Mouse (Mus musculus) lung, postnatal 0 days (tissue): ENCODE measurements at regions not wholly inside any gene's neighbourhood (a gene's known extent, or its start where the extent isn't known, plus 50 kb on each side); places are given as distances from the start of the nearest gene placed in this dataset.

ENCODE experiments used
- ATAC-seq: fragments of 200-750 bp; cut with Nextera tagmentation; 2 replicates; pipeline ENCODE4 v1.8.0; 2017; ENCODE audit warnings: moderate library complexity
- DNase-seq: peaks from one replicate; pipeline ENCODE4 v3.0.0-alpha.2; 2016; ENCODE audit warnings: low spot score
- H3K27ac ChIP-seq: fragments of 300-500 bp; sonication (generic); 2 replicates; pipeline ENCODE4 v1.5.1; 2014; ENCODE audit warnings: antibody characterized with exemption, mild to moderate bottlenecking, low read length, mixed read lengths
- H3K27me3 ChIP-seq: fragments of 300-500 bp; sonication (generic); replicated peaks from 2 replicates; pipeline ENCODE4 v1.6.1; 2014; ENCODE audit warnings: low read length, mixed read lengths; ENCODE audit not compliant: insufficient read depth
- H3K36me3 ChIP-seq: fragments of 300-500 bp; sonication (generic); 2 replicates; pipeline ENCODE4 v1.6.1; 2014; ENCODE audit warnings: low read length, mixed read lengths; ENCODE audit not compliant: insufficient read depth
- H3K4me1 ChIP-seq: fragments of 300-500 bp; sonication (generic); 2 replicates; pipeline ENCODE4 v1.6.1; 2014; ENCODE audit warnings: antibody characterized with exemption, low read depth, low read length, mixed read lengths; ENCODE audit not compliant: insufficient read depth
- H3K4me2 ChIP-seq: fragments of 300-500 bp; sonication (generic); replicated peaks from 2 replicates; pipeline ENCODE4 v1.6.1; 2014; ENCODE audit warnings: low read depth, mild to moderate bottlenecking, low read length, moderate library complexity, mixed read lengths
- H3K4me3 ChIP-seq: fragments of 300-500 bp; sonication (generic); 2 replicates; pipeline ENCODE4 v1.5.1; 2014; ENCODE audit warnings: low read depth, low read length
- H3K9ac ChIP-seq: fragments of 300-500 bp; sonication (generic); replicated peaks from 2 replicates; pipeline ENCODE4 v1.6.1; 2014; ENCODE audit warnings: low read depth, mild to moderate bottlenecking
- H3K9me3 ChIP-seq: fragments of 300-500 bp; sonication (generic); 2 replicates; pipeline ENCODE4 v1.6.1; 2016; ENCODE audit warnings: low read length, mixed read lengths
- CTCF ChIP-seq: IDR thresholded peaks from 2 replicates; pipeline ENCODE4 v1.5.1; 2016; ENCODE audit warnings: antibody characterized with exemption, mild to moderate bottlenecking
- EP300 ChIP-seq: IDR thresholded peaks from 2 replicates; pipeline ENCODE4 v1.6.1; 2016; ENCODE audit warnings: antibody characterized with exemption, mild to moderate bottlenecking, control low read depth
- WGBS: fragments of 180-500 bp; shearing (Covaris S2); extraction: QIAGEN DNeasy Blood & Tissue Kit; methylation state at CpG from one replicate; pipeline ENCODE4 v1.1.7; 2014; 5-methylcytosine and 5-hydroxymethylcytosine counted together

DNA sequence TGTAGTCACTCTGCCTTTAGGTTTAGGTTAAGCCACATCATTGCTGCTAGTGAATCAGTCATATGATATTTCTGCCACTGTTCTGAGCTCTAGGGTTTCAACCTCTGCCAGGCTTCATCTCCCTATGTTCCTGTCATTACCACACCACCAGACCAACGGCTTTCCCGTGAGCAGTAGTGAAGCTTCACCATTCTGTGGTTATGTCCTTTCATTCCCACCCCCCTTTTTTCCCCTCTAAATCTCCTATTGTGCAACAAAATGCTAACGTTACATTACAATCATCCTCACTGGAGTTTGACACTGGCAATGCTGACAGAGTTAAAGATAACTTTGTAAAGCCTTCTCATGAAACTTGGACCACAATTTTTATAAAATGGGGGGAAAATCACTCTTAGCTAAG lies 358.1 kb upstream of the Tle4 start:
- no peak overlapping the region for H3K4me3 ChIP-seq
- H3K27me3 ChIP-seq = no peaks in the 10 kb centered on the region
- WGBS = 47% methylated on average over 3 of the region's 3 CpGs
- no peaks in the 10 kb centered on the region for H3K9me3 ChIP-seq
- no peak overlapping the region for H3K9ac ChIP-seq
- H3K4me1 ChIP-seq = no peaks in the 10 kb centered on the region
- H3K4me2 ChIP-seq = no peak overlapping the region
- TF ChIP-seq CTCF (no peak), EP300 (no peak)
- DNase-seq (no peak), ATAC-seq (no peak)
- no peaks in the 10 kb centered on the region for H3K36me3 ChIP-seq
- H3K27ac ChIP-seq = no peak overlapping the region

DNA sequence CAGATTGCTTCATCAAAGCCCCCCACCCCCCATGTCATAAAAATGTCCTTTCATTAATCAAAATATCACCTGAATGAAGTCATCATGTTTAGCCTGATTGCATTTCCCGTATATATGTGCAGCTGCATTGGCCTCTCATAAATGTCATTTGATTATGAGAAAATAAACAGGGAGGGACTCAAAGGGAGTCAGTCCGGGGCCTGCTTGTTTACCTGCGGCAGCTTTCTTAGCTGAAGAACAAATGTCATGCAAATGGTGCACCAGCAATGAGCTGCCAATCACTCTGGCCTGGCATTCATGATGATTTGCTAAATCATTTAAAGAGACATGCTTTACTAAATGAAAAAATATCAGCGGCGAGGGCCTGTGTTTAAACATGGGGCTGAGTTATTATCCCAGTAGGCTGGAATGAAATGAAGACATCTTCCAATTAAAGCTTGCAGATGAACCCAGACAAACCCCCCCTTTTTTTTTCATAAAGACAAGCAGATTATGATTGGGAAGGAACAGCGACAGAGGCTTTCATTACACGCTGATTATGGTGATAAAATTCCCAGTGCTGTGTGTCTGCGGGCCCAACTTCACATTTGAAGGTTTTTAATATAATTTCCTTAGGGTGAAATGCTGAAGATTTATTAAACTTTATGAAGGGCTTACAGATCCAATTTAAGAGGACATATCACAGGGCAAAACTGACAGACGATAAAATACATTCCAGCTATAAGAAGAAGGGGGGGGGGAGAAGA lies 342.5 kb upstream of the Tle4 start:
- WGBS = 77% methylated on average over 9 of the region's 9 CpGs
- no peak for ATAC-seq

DNA sequence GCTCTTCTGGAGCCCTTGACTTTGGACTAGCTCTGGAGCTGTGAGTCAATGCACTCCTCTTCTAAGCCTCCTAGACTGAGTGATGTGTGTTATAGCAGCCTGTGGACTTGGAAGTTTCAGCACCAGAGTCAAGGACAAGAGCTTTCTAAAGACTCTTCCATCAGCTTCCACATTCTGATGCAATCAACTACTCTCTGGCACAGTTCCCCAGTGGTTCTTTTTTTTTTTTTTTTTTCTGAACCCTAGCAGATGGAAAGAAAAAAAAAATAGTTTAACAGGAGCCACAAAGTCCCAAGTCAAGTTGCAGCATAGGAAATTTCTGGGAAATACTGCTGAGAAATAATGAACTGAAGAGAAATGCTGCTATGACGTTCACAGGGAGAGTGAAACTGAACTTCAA lies 324.4 kb upstream of the Tle4 start:
- Histone ChIP-seq H3K27me3 (no peaks in the 10 kb centered on the region), H3K4me1 (no peaks in the 10 kb centered on the region), H3K36me3 (no peaks in the 10 kb centered on the region), H3K4me3 (no peak overlapping the region), H3K4me2 (no peak overlapping the region), H3K9ac (no peak overlapping the region), H3K9me3 (no peaks in the 10 kb centered on the region), H3K27ac (no peak overlapping the region)
- TF ChIP-seq CTCF (no peak), EP300 (no peak)
- peak; percentile 32; the same call in 1 of the 2 replicates for ATAC-seq
- peak; percentile 73 for DNase-seq
- WGBS = 57% methylated on average over 1 of the region's 1 CpGs

More for the DNA sequence above, 342.5 kb upstream of the Tle4 start:
- Histone ChIP-seq H3K27ac (no peak overlapping the region), H3K27me3 (no peaks in the 10 kb centered on the region), H3K9ac (no peak overlapping the region), H3K36me3 (no peaks in the 10 kb centered on the region), H3K4me2 (no peak overlapping the region), H3K4me3 (no peak overlapping the region), H3K9me3 (no peaks in the 10 kb centered on the region), H3K4me1 (no peaks in the 10 kb centered on the region)
- TF ChIP-seq CTCF (no peak), EP300 (no peak)
- no peak for DNase-seq

DNA sequence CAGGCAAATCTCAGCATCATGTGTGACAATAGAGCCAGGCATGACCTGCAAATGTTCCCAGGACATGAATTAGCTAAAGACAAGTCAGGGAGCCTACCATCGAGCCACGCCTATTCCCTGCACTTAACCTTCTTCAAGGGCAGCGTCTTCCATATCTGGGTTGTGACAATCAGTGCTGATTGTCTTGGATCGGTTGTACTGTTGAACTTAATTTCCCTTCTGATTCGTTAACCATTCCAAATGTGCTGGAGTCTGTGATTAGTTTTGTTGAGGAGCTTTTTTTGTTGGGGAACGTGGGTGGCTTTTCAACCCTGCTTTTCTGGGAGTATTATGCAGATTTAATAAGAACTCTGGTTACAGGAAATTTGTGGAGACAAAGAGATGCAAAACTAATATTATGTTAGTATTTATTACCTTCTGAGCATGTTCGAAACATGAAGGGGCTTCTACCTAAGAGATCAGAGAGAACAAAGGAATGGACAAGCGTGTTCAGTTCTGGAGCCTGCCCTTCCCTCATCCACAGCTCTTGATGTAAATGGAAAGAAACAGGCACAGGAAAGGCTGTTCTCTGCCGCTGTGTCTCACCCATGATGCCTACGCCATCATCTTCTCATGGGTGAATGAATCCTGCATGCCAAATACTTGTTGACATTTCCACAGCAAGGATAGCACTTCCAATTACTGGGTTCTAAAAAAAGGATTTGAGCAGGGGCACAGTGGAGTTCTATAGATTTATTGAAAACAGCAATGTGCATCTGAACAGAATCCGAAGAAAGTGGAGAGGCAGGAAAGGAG lies 313.4 kb upstream of the Tle4 start:
- Histone ChIP-seq H3K27me3 (no peaks in the 10 kb centered on the region), H3K4me1 (no peaks in the 10 kb centered on the region), H3K36me3 (no peaks in the 10 kb centered on the region), H3K9ac (no peak overlapping the region), H3K27ac (no peak overlapping the region), H3K4me3 (no peak overlapping the region), H3K9me3 (no peaks in the 10 kb centered on the region), H3K4me2 (no peak overlapping the region)
- ATAC-seq (no peak), DNase-seq (no peak)
- TF ChIP-seq CTCF (no peak), EP300 (no peak)
- 90% methylated on average over 11 of the region's 11 CpGs for WGBS

DNA sequence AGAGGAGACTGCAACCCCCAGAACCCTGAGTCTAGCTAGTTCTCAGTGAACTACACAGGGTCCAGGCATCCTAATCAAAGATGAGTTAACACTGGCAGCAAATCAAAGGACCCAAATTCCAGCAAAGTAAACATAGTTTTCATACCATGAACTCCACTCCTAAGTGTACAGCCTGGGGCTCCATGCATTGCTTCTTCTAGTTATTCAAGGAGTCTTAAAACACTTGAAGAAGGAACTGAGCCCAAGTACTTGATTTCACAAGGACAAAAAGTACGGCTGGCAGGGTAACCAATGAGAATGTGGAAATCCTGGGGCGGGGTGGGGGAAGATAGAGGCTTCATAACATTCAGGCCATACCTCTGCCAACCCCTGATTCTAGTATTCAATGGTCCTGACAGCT lies 297.0 kb upstream of the Tle4 start:
- Histone ChIP-seq H3K27me3 (no peaks in the 10 kb centered on the region), H3K4me3 (no peak overlapping the region), H3K27ac (no peak overlapping the region), H3K9me3 (no peaks in the 10 kb centered on the region), H3K9ac (no peak overlapping the region), H3K4me2 (no peak overlapping the region), H3K36me3 (no peaks in the 10 kb centered on the region), H3K4me1 (peaks cover 9% of the 10 kb centered on the region; the same call in 1 of the 2 replicates)
- ATAC-seq = peak; percentile 92
- peak; percentile 96 for TF ChIP-seq EP300
- TF ChIP-seq CTCF = no peak
- WGBS = 54% methylated on average over 2 of the region's 2 CpGs
- DNase-seq = peak; percentile 72

DNA sequence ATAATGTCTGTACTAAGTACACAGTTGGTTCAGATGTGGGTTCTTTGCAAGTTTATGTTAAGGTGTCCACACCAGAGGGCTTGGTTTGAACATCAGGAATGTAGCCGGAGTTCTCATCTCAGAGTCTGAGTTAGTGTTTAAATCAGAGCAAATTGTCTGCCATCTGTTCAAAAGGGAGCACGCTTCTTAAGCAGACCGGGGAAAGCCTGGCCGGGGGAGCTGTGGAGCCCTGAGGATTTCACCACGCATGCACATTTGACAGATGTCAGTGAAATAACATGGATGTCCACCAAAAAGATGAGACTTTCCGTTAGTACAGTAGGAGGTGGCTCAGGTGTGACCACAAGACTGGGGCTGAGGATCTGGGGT lies 294.5 kb upstream of the Tle4 start:
- TF ChIP-seq CTCF = no peak
- no peak overlapping the region for H3K4me3 ChIP-seq
- H3K4me2 ChIP-seq = no peak overlapping the region
- peaks cover 9% of the 10 kb centered on the region; the same call in 1 of the 2 replicates for H3K4me1 ChIP-seq
- H3K27me3 ChIP-seq = no peaks in the 10 kb centered on the region
- H3K27ac ChIP-seq = no peak overlapping the region
- H3K9me3 ChIP-seq = no peaks in the 10 kb centered on the region
- no peak overlapping the region for H3K9ac ChIP-seq
- DNase-seq (no peak), ATAC-seq (no peak)
- H3K36me3 ChIP-seq = no peaks in the 10 kb centered on the region
- 80% methylated on average over 6 of the region's 6 CpGs for WGBS
